Mouse (Mus musculus) kidney, embryonic 16.5 days (tissue): ENCODE data around the gene Jdp2. TPM values are rescaled to one million over a fixed set of nuclear protein-coding genes. Genes with fewer than 3 reads are reported as not detected.

Experiments
- ATAC-seq: fragments of 200-750 bp; cut with Nextera tagmentation; 2 replicates; pipeline ENCODE4 v1.8.0; 2017; ENCODE audit warnings: moderate TSS enrichment; ENCODE audit not compliant: low FRiP score, low TSS enrichment
- H3K27ac ChIP-seq: fragments of 300-500 bp; sonication (generic); 2 replicates; pipeline ENCODE4 v1.5.1; 2014; ENCODE audit warnings: low read length
- H3K27me3 ChIP-seq: fragments of 300-500 bp; sonication (generic); 2 replicates; pipeline ENCODE4 v1.6.1; 2014; ENCODE audit warnings: low read length, control low read depth, mixed read lengths; ENCODE audit not compliant: insufficient read depth
- H3K36me3 ChIP-seq: fragments of 300-500 bp; sonication (generic); 2 replicates; pipeline ENCODE4 v1.6.1; 2014; ENCODE audit warnings: low read length, control low read depth, mixed read lengths; ENCODE audit not compliant: insufficient read depth
- H3K4me1 ChIP-seq: fragments of 300-500 bp; sonication (generic); 2 replicates; pipeline ENCODE4 v1.6.1; 2014; ENCODE audit warnings: low read length, control low read depth, mixed read lengths; ENCODE audit not compliant: insufficient read depth
- H3K4me2 ChIP-seq: fragments of 300-500 bp; sonication (generic); replicated peaks from 2 replicates; pipeline ENCODE4 v1.6.1; 2014; ENCODE audit warnings: low read depth, low read length
- H3K4me3 ChIP-seq: fragments of 300-500 bp; sonication (generic); 2 replicates; pipeline ENCODE4 v1.5.1; 2014; ENCODE audit warnings: mild to moderate bottlenecking, low read length
- H3K9ac ChIP-seq: fragments of 300-500 bp; sonication (generic); replicated peaks from 2 replicates; pipeline ENCODE4 v1.6.1; 2014; ENCODE audit warnings: low read length
- H3K9me3 ChIP-seq: fragments of 300-500 bp; sonication (generic); 2 replicates; pipeline ENCODE4 v1.6.1; 2016; ENCODE audit warnings: low read length, control low read depth
- WGBS: fragments of 180-500 bp; shearing (Covaris S2); extraction: QIAGEN DNeasy Blood & Tissue Kit; methylation state at CpG from one replicate; pipeline ENCODE4 v1.1.7; 2014; 5-methylcytosine and 5-hydroxymethylcytosine counted together
- polyA plus RNA-seq: library from polyadenylated mRNA; unstranded; fragments of >200 nt; fragmentation: Nextera tagmentation; extraction: Ambion mirVana; gene quantifications from 2 replicates; pipeline ENCODE4 v1.2.1, GENCODE M21; 2015

Gene Jdp2
- polyA plus RNA-seq, 1 experiment from 2014 or later = 0.32 TPM

DNA sequence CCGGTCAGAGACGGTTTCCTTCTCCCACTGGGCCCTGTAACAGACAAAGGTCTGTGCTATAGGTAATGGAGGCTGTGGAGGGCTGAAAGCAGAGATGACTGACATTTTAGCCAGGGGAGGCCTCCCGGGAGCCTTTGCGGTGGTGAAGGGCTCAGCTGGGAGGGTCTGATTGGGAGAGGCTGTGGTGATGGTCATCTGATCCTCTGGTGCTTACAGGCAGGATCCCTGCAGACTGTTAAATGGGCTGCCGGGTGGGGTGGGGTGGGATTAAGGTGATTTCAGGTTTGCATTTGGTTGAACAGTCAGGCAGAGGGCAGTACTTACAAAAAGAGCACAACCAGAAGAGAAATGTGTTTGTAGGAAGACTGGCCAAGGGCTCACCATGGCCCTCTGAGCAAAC is 27.0 kb downstream of the Jdp2 start:
- Histone ChIP-seq H3K4me2 (no peak overlapping the region), H3K27ac (no peak overlapping the region), H3K4me3 (no peak overlapping the region), H3K27me3 (no peaks in the 10 kb centered on the region), H3K36me3 (no peaks in the 10 kb centered on the region), H3K9ac (no peak overlapping the region), H3K4me1 (peaks cover 23% of the 10 kb centered on the region), H3K9me3 (no peaks in the 10 kb centered on the region)
- 38% methylated on average over 5 of the region's 5 CpGs for WGBS
- no peak for ATAC-seq

DNA sequence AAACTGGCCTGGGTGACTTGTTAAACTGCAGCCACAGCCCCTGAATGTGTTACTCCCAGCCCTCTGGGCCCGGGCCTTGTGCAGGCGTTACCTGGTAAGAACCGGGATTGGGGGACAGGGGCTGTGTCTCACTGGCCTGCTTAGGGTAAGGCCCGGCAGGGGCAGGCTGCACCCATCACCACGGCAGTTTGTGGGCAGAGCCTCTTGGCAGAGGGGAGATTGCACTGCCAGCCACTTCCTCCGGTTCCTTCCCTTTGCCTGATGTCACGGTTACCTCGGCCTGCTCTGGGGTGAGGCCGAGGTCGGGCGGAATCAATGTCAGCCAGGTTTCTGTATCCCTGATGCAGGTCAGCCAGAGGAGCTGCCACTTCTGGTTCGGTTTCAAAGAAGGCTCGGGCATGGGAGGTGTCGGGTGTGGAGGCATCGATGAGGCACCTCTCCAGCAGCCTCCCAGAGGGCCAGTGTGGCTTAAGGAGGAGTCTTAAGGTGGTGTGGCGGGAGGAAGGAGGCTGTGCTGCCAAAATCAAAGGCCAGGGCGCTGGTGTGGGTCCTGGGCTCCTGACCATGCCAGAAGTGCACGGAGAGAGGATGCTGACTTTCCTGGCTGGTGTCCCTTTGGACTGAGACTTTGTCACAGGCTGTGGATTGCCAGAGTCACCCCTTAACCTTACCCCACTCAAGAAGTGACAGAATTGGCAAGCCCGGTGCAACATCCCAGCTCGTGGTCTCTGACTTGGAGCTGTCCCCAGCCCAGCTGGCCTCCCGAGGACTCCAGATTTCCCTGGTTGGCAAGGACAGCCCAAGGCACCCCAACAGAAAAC is 31.0 kb downstream of the Jdp2 start:
- no peaks in the 10 kb centered on the region for H3K9me3 ChIP-seq
- 47% methylated on average over 21 of the region's 21 CpGs for WGBS
- H3K4me2 ChIP-seq = no peak overlapping the region
- peak; percentile 31; the same call in 1 of the 2 replicates for ATAC-seq
- H3K27me3 ChIP-seq = no peaks in the 10 kb centered on the region
- H3K9ac ChIP-seq = no peak overlapping the region
- peaks cover 8% of the 10 kb centered on the region; the same call in 1 of the 2 replicates for H3K4me1 ChIP-seq
- no peak overlapping the region for H3K4me3 ChIP-seq
- 0 out of 2 replicates have a peak, but pooled peaks cover 3% of the 10 kb centered on the region for H3K36me3 ChIP-seq
- no peak overlapping the region for H3K27ac ChIP-seq

DNA sequence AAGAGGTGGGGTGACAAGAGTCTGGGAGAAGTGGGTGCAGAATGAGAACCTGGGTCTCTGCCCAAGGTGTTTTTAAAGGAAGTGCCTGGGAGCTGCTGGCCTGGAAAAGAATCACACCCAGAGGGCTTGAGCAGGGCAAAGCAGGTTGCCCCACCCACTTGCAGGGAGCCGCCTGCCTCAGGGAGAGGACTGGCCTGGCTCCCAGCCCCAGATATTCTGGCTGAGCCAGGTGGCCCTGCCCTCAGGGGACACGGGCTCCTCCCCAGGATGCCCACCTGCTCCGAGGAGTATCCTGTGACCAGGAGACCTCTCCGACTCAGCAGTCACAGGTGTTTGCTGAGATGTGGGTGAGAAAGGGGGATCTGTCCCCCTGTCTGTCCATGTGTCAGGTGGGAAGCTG is 32.4 kb downstream of the Jdp2 start:
- H3K4me3 ChIP-seq = no peak overlapping the region
- ATAC-seq = no peak
- no peak overlapping the region for H3K27ac ChIP-seq
- no peak overlapping the region for H3K9ac ChIP-seq
- no peaks in the 10 kb centered on the region for H3K9me3 ChIP-seq
- 0 out of 2 replicates have a peak, but pooled peaks cover 3% of the 10 kb centered on the region for H3K36me3 ChIP-seq
- 0 out of 2 replicates have a peak, but pooled peaks cover under 1% of the 10 kb centered on the region for H3K4me1 ChIP-seq
- no peaks in the 10 kb centered on the region for H3K27me3 ChIP-seq
- H3K4me2 ChIP-seq = no peak overlapping the region
- WGBS = 54% methylated on average over 4 of the region's 4 CpGs

DNA sequence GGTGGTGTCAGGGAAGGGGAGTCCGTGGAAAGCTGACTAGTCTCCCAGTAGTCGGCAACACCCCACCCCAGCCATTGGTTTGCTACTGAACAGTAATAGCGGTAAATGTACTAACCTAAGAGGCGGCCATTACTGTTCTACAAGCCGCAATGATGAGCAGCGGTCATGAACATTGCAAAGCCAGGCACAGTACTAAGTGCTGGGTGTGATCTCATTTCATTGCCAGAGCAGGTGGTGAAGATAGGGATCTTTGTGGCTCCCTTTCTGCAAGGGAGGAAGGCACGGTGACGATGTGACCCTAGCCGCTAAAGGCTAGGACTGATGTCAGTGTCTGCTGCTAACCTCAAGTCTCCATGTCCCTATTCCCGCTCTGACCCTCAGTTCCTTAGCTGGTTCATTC is 33.5 kb downstream of the Jdp2 start:
- no peak overlapping the region for H3K27ac ChIP-seq
- H3K4me1 ChIP-seq = no peaks in the 10 kb centered on the region
- WGBS = 92% methylated on average over 10 of the region's 10 CpGs
- no peak for ATAC-seq
- no peaks in the 10 kb centered on the region for H3K27me3 ChIP-seq
- 0 out of 2 replicates have a peak, but pooled peaks cover 3% of the 10 kb centered on the region for H3K36me3 ChIP-seq
- H3K9me3 ChIP-seq = no peaks in the 10 kb centered on the region
- H3K4me2 ChIP-seq = no peak overlapping the region
- no peak overlapping the region for H3K4me3 ChIP-seq
- H3K9ac ChIP-seq = no peak overlapping the region

DNA sequence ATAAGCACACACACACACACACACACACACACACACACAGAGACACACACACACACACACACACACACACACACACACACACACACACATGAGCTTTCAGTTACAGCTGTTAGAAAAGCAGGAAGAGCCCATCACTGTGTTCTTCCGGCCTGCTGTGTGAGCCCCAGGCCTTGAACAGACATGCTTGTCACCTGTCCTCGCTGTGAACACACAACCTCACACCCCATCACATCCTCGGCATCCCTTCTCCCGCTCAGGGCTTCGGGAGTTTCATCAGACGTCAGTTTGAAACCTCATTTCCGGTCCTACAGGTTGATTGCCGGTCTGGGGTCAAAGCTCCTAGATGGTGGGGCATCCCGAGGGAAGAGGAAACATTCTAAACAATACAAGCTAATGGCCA is 39.1 kb downstream of the Jdp2 start:
- no peak overlapping the region for H3K27ac ChIP-seq
- H3K27me3 ChIP-seq = no peaks in the 10 kb centered on the region
- H3K9me3 ChIP-seq = no peaks in the 10 kb centered on the region
- H3K36me3 ChIP-seq = no peaks in the 10 kb centered on the region; the same call in 1 of the 2 replicates
- H3K4me2 ChIP-seq = no peak overlapping the region
- 53% methylated on average over 9 of the region's 9 CpGs for WGBS
- no peak overlapping the region for H3K9ac ChIP-seq
- ATAC-seq = no peak
- 0 out of 2 replicates have a peak, but pooled peaks cover 6% of the 10 kb centered on the region for H3K4me1 ChIP-seq
- no peak overlapping the region for H3K4me3 ChIP-seq

DNA sequence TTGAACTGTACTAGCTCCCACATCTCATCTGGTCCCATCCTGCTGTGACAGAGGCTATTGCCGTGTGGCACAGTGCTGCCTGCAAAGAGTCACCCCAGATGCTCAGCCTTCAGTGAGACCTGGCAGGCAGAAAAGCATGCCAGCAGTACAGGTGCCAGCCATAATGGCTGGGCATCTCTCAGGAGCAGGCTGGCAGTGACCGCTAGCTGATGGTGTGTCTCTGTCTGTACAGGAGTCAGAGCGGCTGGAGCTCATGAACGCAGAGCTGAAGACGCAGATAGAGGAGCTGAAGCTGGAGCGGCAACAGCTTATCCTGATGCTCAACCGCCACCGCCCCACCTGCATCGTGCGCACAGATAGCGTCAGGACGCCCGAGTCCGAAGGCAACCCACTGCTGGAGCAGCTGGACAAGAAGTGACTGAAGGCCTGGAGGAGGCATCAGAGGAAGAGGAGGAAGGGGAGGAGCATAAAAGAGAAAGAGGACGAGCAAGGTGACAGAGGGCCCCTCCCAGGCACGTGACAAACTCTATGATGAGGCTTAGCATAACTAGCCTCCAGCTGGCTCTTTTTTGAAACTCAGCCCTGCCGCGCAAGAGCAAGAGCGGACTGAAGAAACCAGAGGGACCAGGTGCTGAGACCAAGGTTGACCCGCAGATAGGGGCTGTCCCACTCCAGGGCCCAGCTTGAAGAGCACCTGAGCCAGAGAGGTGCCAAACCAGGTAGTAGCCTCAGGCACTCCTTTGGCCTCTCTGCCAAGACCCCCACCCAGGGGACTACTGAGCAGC is 39.9 kb downstream of the Jdp2 start:
- Histone ChIP-seq H3K27me3 (no peaks in the 10 kb centered on the region), H3K4me3 (no peak overlapping the region), H3K36me3 (no peaks in the 10 kb centered on the region; the same call in 1 of the 2 replicates), H3K9ac (no peak overlapping the region), H3K4me2 (no peak overlapping the region), H3K9me3 (no peaks in the 10 kb centered on the region), H3K4me1 (0 out of 2 replicates have a peak, but pooled peaks cover 6% of the 10 kb centered on the region), H3K27ac (no peak overlapping the region)
- WGBS = 81% methylated on average over 20 of the region's 20 CpGs
- ATAC-seq = no peak

DNA sequence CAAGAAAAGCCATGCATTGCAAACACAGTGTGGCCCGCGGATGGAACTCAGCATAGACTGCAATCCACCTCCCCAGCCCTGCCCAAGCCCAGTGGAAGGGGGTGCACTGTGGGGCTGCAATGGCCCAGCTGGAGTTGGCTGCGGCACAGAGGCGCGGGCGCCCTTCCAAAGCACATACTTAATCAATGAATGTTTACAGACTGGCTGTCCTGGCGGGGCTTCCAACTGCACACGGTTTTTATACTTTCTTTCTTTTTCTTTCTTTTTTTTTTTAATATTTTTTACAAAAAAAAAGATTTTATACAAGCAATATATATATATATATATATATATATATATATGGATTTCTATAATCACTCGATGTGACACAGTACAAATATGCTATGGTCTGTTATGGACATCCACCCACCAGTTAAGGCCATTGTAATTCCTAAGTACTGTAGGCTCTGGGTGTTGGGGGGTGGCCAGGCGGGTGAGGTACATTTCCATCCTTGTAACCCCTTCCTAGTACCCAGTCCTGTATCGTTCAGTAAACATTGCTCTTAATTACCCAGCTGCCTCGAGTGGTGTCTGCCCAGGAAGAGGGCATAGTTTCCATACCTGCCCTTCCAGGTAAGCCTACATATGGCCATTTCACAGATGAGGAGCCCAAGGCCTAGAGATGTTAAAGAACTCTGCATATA is 40.6 kb downstream of the Jdp2 start:
- Histone ChIP-seq H3K4me3 (no peak overlapping the region), H3K27ac (no peak overlapping the region), H3K27me3 (no peaks in the 10 kb centered on the region), H3K4me1 (0 out of 2 replicates have a peak, but pooled peaks cover 6% of the 10 kb centered on the region), H3K4me2 (no peak overlapping the region), H3K9me3 (no peaks in the 10 kb centered on the region), H3K36me3 (no peaks in the 10 kb centered on the region; the same call in 1 of the 2 replicates), H3K9ac (no peak overlapping the region)
- no peak for ATAC-seq
- WGBS = 84% methylated on average over 12 of the region's 12 CpGs

DNA sequence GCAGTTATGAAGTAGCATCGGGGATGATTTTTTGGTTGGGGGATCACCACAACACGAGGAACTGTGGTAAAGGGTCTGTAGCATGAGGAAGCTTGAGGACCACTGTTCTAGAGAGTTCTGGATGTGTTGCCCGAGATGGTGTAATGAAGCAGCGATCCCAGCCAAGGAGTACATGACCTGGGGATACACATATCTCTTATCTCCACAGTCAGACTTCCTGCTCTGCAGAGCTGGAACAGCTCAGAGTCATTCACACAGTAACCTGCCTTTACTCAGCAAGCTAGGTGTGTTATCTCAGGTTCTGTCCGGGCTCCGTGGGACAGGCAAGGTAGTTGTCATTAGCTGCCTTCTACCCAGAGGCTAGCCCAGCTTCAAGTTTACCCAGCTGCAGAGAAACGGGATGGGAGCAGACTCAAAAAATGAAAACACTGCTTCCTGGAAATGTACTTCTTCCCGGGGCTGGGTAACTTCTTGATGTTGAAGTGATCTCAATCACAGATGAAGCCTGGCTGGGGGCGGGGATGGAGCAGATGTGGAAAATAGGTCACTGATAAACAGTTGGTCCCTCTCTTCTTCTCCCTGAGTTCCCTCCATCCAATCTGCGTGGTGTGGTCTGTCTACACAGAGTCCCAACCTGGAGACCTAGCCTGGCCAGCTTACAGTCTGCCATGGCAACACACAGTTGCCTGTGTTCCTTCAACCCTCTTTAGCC is 42.2 kb downstream of the Jdp2 start:
- Histone ChIP-seq H3K36me3 (no peaks in the 10 kb centered on the region; the same call in 1 of the 2 replicates), H3K27ac (no peak overlapping the region), H3K4me1 (0 out of 2 replicates have a peak, but pooled peaks cover 6% of the 10 kb centered on the region), H3K9me3 (no peaks in the 10 kb centered on the region), H3K9ac (no peak overlapping the region), H3K4me3 (no peak overlapping the region), H3K27me3 (no peaks in the 10 kb centered on the region), H3K4me2 (no peak overlapping the region)
- 57% methylated on average over 10 of the region's 10 CpGs for WGBS
- no peak for ATAC-seq

DNA sequence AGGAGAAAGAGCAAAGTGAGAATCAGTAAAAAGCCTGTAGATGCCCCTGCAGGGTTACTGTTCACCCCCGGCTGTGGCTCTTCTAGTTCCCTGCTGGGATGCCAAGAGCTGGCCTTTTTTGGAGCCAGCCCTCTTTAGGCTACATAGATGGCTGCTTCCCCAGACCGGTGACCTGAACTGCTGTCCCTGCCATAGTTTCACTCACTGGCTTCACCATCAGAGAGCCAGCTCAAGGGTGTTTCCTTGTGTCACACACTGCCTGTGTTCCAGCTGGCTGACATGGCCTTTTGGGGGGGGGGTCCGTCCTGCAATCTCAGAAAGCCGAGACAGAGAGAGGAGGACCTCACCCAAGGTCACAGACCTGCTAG is 42.7 kb downstream of the Jdp2 start:
- Histone ChIP-seq H3K4me1 (0 out of 2 replicates have a peak, but pooled peaks cover 6% of the 10 kb centered on the region), H3K27me3 (no peaks in the 10 kb centered on the region), H3K27ac (no peak overlapping the region), H3K36me3 (no peaks in the 10 kb centered on the region; the same call in 1 of the 2 replicates), H3K9ac (no peak overlapping the region), H3K9me3 (no peaks in the 10 kb centered on the region), H3K4me2 (no peak overlapping the region), H3K4me3 (no peak overlapping the region)
- ATAC-seq = no peak
- 51% methylated on average over 4 of the region's 4 CpGs for WGBS
